Mouse (Mus musculus): ENCODE results near the gene Ccdc106. TPM values are rescaled to one million over a fixed set of nuclear protein-coding genes. Genes with fewer than 3 reads are reported as not detected.
A peak's percentile ranks its signal among the peaks of the same experiment; 100 is the strongest.

The Ccdc106 gene
- total and polyA plus RNA-seq, 2 experiments from 2014 or later, result 0.85 to 2.8 TPM

- no peaks in the 10 kb centered on the region for H3K9me3 ChIP-seq (replicated peaks; ENCODE audit: control insufficient read depth, low read length)
- TF ChIP-seq CTCF (IDR thresholded peaks at IDR 0.05; ENCODE audit: low read depth), result no peak
- no peak for TF ChIP-seq EP300 (IDR thresholded peaks at IDR 0.05; ENCODE audit: low read depth)
- H3K27me3 ChIP-seq (ENCODE audit: control insufficient read depth, insufficient read depth, low read length), result no peaks in the 10 kb centered on the region
- no peaks in the 10 kb centered on the region for H3K36me3 ChIP-seq (replicated peaks; ENCODE audit: control insufficient read depth, insufficient read depth, low read length)
- no peak overlapping the region for H3K4me3 ChIP-seq (ENCODE audit: low read depth, low read length)
- DNase-seq (ENCODE audit: low spot score) (no peak), ATAC-seq (ENCODE audit: insufficient read depth, low read depth) (no peak)
- 60% methylated on average over 2 of the region's 2 CpGs for WGBS
- no peak overlapping the region for H3K9ac ChIP-seq (replicated peaks; ENCODE audit: low read depth, low read length)
- no peak overlapping the region for H3K4me2 ChIP-seq (ENCODE audit: low read depth, low read length)
- no peak overlapping the region for H3K27ac ChIP-seq (ENCODE audit: low read depth)
- H3K4me1 ChIP-seq (ENCODE audit: control insufficient read depth, insufficient read depth), result no peaks in the 10 kb centered on the region
Observed at GRCm38 (mm10) chr7:5044981-5045380, 24.6 kb downstream of the Ccdc106 start.

GRCm38 (mm10) chr7:5046112-5046511 lies 25.8 kb downstream of the Ccdc106 start:
- no peak for ATAC-seq (ENCODE audit: insufficient read depth, low read depth)
- 62% methylated on average over 2 of the region's 2 CpGs for WGBS
- Histone ChIP-seq H3K9ac (replicated peaks; ENCODE audit: low read depth, low read length) (no peak overlapping the region), H3K4me1 (ENCODE audit: control insufficient read depth, insufficient read depth) (peaks cover 6% of the 10 kb centered on the region), H3K4me2 (ENCODE audit: low read depth, low read length) (no peak overlapping the region), H3K4me3 (ENCODE audit: low read depth, low read length) (no peak overlapping the region), H3K27me3 (ENCODE audit: control insufficient read depth, insufficient read depth, low read length) (no peaks in the 10 kb centered on the region), H3K9me3 (replicated peaks; ENCODE audit: control insufficient read depth, low read length) (no peaks in the 10 kb centered on the region), H3K27ac (ENCODE audit: low read depth) (no peak overlapping the region), H3K36me3 (replicated peaks; ENCODE audit: control insufficient read depth, insufficient read depth, low read length) (no peaks in the 10 kb centered on the region)
- TF ChIP-seq EP300 (IDR thresholded peaks at IDR 0.05; ENCODE audit: low read depth), result no peak
- peak; percentile 2; the same call in 1 of the 2 replicates for TF ChIP-seq CTCF (IDR thresholded peaks at IDR 0.05; ENCODE audit: low read depth)
- no peak for DNase-seq (ENCODE audit: low spot score)

- 14% methylated on average over 2 of the region's 2 CpGs for WGBS
- H3K4me1 ChIP-seq (ENCODE audit: control insufficient read depth, insufficient read depth), result peaks cover 8% of the 10 kb centered on the region
- H3K4me3 ChIP-seq (ENCODE audit: low read depth, low read length), result no peak overlapping the region
- 0 out of 2 replicates have a peak, but pooled peaks cover 3% of the 10 kb centered on the region for H3K27me3 ChIP-seq (ENCODE audit: control insufficient read depth, insufficient read depth, low read length)
- H3K9me3 ChIP-seq (replicated peaks; ENCODE audit: control insufficient read depth, low read length), result no peaks in the 10 kb centered on the region
- TF ChIP-seq CTCF (IDR thresholded peaks at IDR 0.05; ENCODE audit: low read depth) (peak; percentile 56), EP300 (IDR thresholded peaks at IDR 0.05; ENCODE audit: low read depth) (no peak)
- H3K4me2 ChIP-seq (ENCODE audit: low read depth, low read length), result no peak overlapping the region
- no peaks in the 10 kb centered on the region for H3K36me3 ChIP-seq (replicated peaks; ENCODE audit: control insufficient read depth, insufficient read depth, low read length)
- ATAC-seq (ENCODE audit: insufficient read depth, low read depth) (no peak), DNase-seq (ENCODE audit: low spot score) (peak; percentile 65)
- H3K9ac ChIP-seq (replicated peaks; ENCODE audit: low read depth, low read length), result no peak overlapping the region
- H3K27ac ChIP-seq (ENCODE audit: low read depth), result no peak overlapping the region
Observed at GRCm38 (mm10) chr7:5047313-5047712, 27.0 kb downstream of the Ccdc106 start.

- Histone ChIP-seq H3K27me3 (ENCODE audit: control insufficient read depth, insufficient read depth, low read length) (peaks cover 45% of the 10 kb centered on the region), H3K9ac (replicated peaks; ENCODE audit: low read depth, low read length) (peak within 1 kb of the TSS; percentile 85), H3K4me1 (ENCODE audit: control insufficient read depth, insufficient read depth) (peaks cover 15% of the 10 kb centered on the region), H3K4me3 (ENCODE audit: low read depth, low read length) (peak within 1 kb of the TSS; percentile 67), H3K4me2 (ENCODE audit: low read depth, low read length) (peak within 1 kb of the TSS; percentile 92), H3K9me3 (replicated peaks; ENCODE audit: control insufficient read depth, low read length) (no peaks in the 10 kb centered on the region), H3K27ac (ENCODE audit: low read depth) (peak within 1 kb of the TSS; percentile 74), H3K36me3 (replicated peaks; ENCODE audit: control insufficient read depth, insufficient read depth, low read length) (no peaks in the 10 kb centered on the region)
- TF ChIP-seq EP300 (IDR thresholded peaks at IDR 0.05; ENCODE audit: low read depth) (no peak), CTCF (IDR thresholded peaks at IDR 0.05; ENCODE audit: low read depth) (no peak)
- peak; percentile 87 for ATAC-seq (ENCODE audit: insufficient read depth, low read depth)
- DNase-seq (ENCODE audit: low spot score), result peak; percentile 54
- 2% methylated on average over 65 of the region's 65 CpGs for WGBS
Observed at GRCm38 (mm10) chr7:5051193-5052192, 31.1 kb downstream of the Ccdc106 start, which contains the start of gene Zfp580. Gene Zfp580, plus strand, starts transcription at chr7:5051538.

GRCm38 (mm10) chr7:5052438-5052837 lies 32.1 kb downstream of the Ccdc106 start:
- H3K27ac ChIP-seq (ENCODE audit: low read depth), result no peak overlapping the region
- peak overlapping the region; percentile 67 for H3K4me3 ChIP-seq (ENCODE audit: low read depth, low read length)
- ATAC-seq (ENCODE audit: insufficient read depth, low read depth) (no peak), DNase-seq (ENCODE audit: low spot score) (no peak)
- TF ChIP-seq CTCF (IDR thresholded peaks at IDR 0.05; ENCODE audit: low read depth) (no peak), EP300 (IDR thresholded peaks at IDR 0.05; ENCODE audit: low read depth) (no peak)
- peak overlapping the region; percentile 36 for H3K9ac ChIP-seq (replicated peaks; ENCODE audit: low read depth, low read length)
- H3K36me3 ChIP-seq (replicated peaks; ENCODE audit: control insufficient read depth, insufficient read depth, low read length), result no peaks in the 10 kb centered on the region
- peaks cover 15% of the 10 kb centered on the region for H3K4me1 ChIP-seq (ENCODE audit: control insufficient read depth, insufficient read depth)
- H3K4me2 ChIP-seq (ENCODE audit: low read depth, low read length), result peak overlapping the region; percentile 92
- 5% methylated on average over 9 of the region's 12 CpGs for WGBS
- H3K9me3 ChIP-seq (replicated peaks; ENCODE audit: control insufficient read depth, low read length), result no peaks in the 10 kb centered on the region
- peaks cover 54% of the 10 kb centered on the region for H3K27me3 ChIP-seq (ENCODE audit: control insufficient read depth, insufficient read depth, low read length)

Data from heart, postnatal 0 days (tissue).